Mouse (Mus musculus): ENCODE data around the gene Loxl1.
"Not testable (repeated sequence)": the region's sequence is repeated elsewhere in the genome, so short reads cannot be mapped to it uniquely, and the experiment has no call there.

Gene Loxl1

GRCm38 (mm10) chr9:58278821-58279723, 33.9 kb downstream of the Loxl1 start:
- DNase-seq (ENCODE audit: low read depth in 1 of 2, low spot score in 2 of 2): no peak

- no peak for DNase-seq (ENCODE audit: low read depth in 1 of 2, low spot score in 2 of 2)
These were observed 34.7 kb downstream of the Loxl1 start for GRCm38 (mm10) chr9:58278313-58278712.

GRCm38 (mm10) chr9:58276346-58276745, 36.6 kb downstream of the Loxl1 start:
- no peak for DNase-seq (ENCODE audit: low read depth in 1 of 2, low spot score in 2 of 2)

- DNase-seq (ENCODE audit: low read depth in 1 of 2, low spot score in 2 of 2): no peak
These were observed 37.2 kb downstream of the Loxl1 start for GRCm38 (mm10) chr9:58275797-58276196.

- DNase-seq (ENCODE audit: low read depth in 1 of 2, low spot score in 2 of 2): peak in 1 of 2 experiments; percentile 54
These were observed 37.7 kb downstream of the Loxl1 start for GRCm38 (mm10) chr9:58275115-58275774.

- no peak for DNase-seq (ENCODE audit: low read depth in 1 of 2, low spot score in 2 of 2)
These were observed 38.4 kb downstream of the Loxl1 start for GRCm38 (mm10) chr9:58274626-58275025.

- DNase-seq (ENCODE audit: low read depth in 1 of 2, low spot score in 2 of 2): no peak
These were observed 38.8 kb downstream of the Loxl1 start for GRCm38 (mm10) chr9:58274101-58274604.

- DNase-seq (ENCODE audit: low read depth in 1 of 2, low spot score in 2 of 2): no peak
These were observed 40.1 kb downstream of the Loxl1 start for GRCm38 (mm10) chr9:58272855-58273254.

GRCm38 (mm10) chr9:58272068-58272541, 40.9 kb downstream of the Loxl1 start:
- no peak for DNase-seq (ENCODE audit: low read depth in 1 of 2, low spot score in 2 of 2)

- DNase-seq (ENCODE audit: low read depth in 1 of 2, low spot score in 2 of 2): not testable (repeated sequence)
These were observed 41.4 kb downstream of the Loxl1 start for GRCm38 (mm10) chr9:58271551-58271950.

- DNase-seq (ENCODE audit: low read depth in 1 of 2, low spot score in 2 of 2): peak in 1 of 2 experiments; percentile 61
These were observed 41.9 kb downstream of the Loxl1 start for GRCm38 (mm10) chr9:58271109-58271508.

GRCm38 (mm10) chr9:58270081-58270480, 42.9 kb downstream of the Loxl1 start:
- no peak for DNase-seq (ENCODE audit: low read depth in 1 of 2, low spot score in 2 of 2)

GRCm38 (mm10) chr9:58268384-58269313, 44.3 kb downstream of the Loxl1 start:
- DNase-seq (ENCODE audit: low read depth in 1 of 2, low spot score in 2 of 2): peak in 1 of 2 experiments; percentile 28

GRCm38 (mm10) chr9:58267046-58267445, 45.9 kb downstream of the Loxl1 start:
- DNase-seq (ENCODE audit: low read depth in 1 of 2, low spot score in 2 of 2): no peak

- no peak for DNase-seq (ENCODE audit: low read depth in 1 of 2, low spot score in 2 of 2)
These were observed 46.4 kb downstream of the Loxl1 start for GRCm38 (mm10) chr9:58266571-58267011.

GRCm38 (mm10) chr9:58265368-58265767, 47.6 kb downstream of the Loxl1 start:
- no peak for DNase-seq (ENCODE audit: low read depth in 1 of 2, low spot score in 2 of 2)

- DNase-seq (ENCODE audit: low read depth in 1 of 2, low spot score in 2 of 2): no peak
These were observed 50.5 kb downstream of the Loxl1 start for GRCm38 (mm10) chr9:58262507-58262906.

GRCm38 (mm10) chr9:58255704-58256685, 57.0 kb downstream of the Loxl1 start:
- no peak for DNase-seq (ENCODE audit: low read depth in 1 of 2, low spot score in 2 of 2)

- no peak for DNase-seq (ENCODE audit: low read depth in 1 of 2, low spot score in 2 of 2)
These were observed 57.9 kb downstream of the Loxl1 start for GRCm38 (mm10) chr9:58255105-58255504.

GRCm38 (mm10) chr9:58253805-58254122, 59.2 kb downstream of the Loxl1 start:
- not testable (repeated sequence) for DNase-seq (ENCODE audit: low read depth in 1 of 2, low spot score in 2 of 2)
